Mouse (Mus musculus) midbrain, postnatal 0 days (tissue): Measurements from ENCODE around the gene Bmper. TPM values are rescaled to one million over a fixed set of nuclear protein-coding genes. Genes with fewer than 3 reads are reported as not detected.
A peak's percentile ranks its signal among the peaks of the same experiment; 100 is the strongest.

Experiments
- ATAC-seq: fragments of 200-750 bp; cut with Nextera tagmentation; 2 replicates; pipeline ENCODE4 v1.8.0; 2017; ENCODE audit warnings: moderate number of reproducible peaks, mild to moderate bottlenecking, moderate TSS enrichment, moderate library complexity; ENCODE audit not compliant: low FRiP score
- DNase-seq: peaks from one replicate; pipeline ENCODE4 v3.0.0-alpha.2; 2015; ENCODE audit warnings: low spot score
- H3K27ac ChIP-seq: fragments of 300-500 bp; sonication (generic); 2 replicates; pipeline ENCODE4 v1.5.1; 2014; ENCODE audit warnings: low read depth, mild to moderate bottlenecking, low read length, mixed read lengths
- H3K27me3 ChIP-seq: fragments of 300-500 bp; sonication (generic); 2 replicates; pipeline ENCODE4 v1.6.1; 2014; ENCODE audit warnings: low read length, control low read depth, mixed read lengths; ENCODE audit not compliant: insufficient read depth
- H3K36me3 ChIP-seq: fragments of 300-500 bp; sonication (generic); 2 replicates; pipeline ENCODE4 v1.6.1; 2014; ENCODE audit warnings: low read length, control low read depth, mixed read lengths; ENCODE audit not compliant: insufficient read depth
- H3K4me1 ChIP-seq: fragments of 300-500 bp; sonication (generic); 2 replicates; pipeline ENCODE4 v1.6.1; 2014; ENCODE audit warnings: mild to moderate bottlenecking, control low read depth, antibody characterized with exemption, low read length, mixed read lengths; ENCODE audit not compliant: insufficient read depth
- H3K4me2 ChIP-seq: fragments of 300-500 bp; sonication (generic); 2 replicates; pipeline ENCODE4 v1.6.1; 2014; ENCODE audit warnings: low read depth, mild to moderate bottlenecking, low read length, mixed read lengths; ENCODE audit not compliant: poor library complexity, severe bottlenecking
- H3K4me3 ChIP-seq: fragments of 300-500 bp; sonication (generic); 2 replicates; pipeline ENCODE4 v1.5.1; 2014; ENCODE audit warnings: low read depth, mild to moderate bottlenecking, low read length, moderate library complexity
- H3K9ac ChIP-seq: fragments of 300-500 bp; sonication (generic); replicated peaks from 2 replicates; pipeline ENCODE4 v1.6.1; 2014; ENCODE audit warnings: mild to moderate bottlenecking, low read length, moderate library complexity, mixed read lengths; ENCODE audit not compliant: poor library complexity, severe bottlenecking
- H3K9me3 ChIP-seq: fragments of 300-500 bp; sonication (generic); 2 replicates; pipeline ENCODE4 v1.6.1; 2016; ENCODE audit warnings: low read length, control low read depth
- CTCF ChIP-seq: IDR thresholded peaks from 2 replicates; pipeline ENCODE4 v1.5.1; 2016; ENCODE audit warnings: antibody characterized with exemption, mild to moderate bottlenecking
- WGBS: fragments of 180-500 bp; shearing (Covaris S2); extraction: QIAGEN DNeasy Blood & Tissue Kit; methylation state at CpG from one replicate; pipeline ENCODE4 v1.1.7; 2014; 5-methylcytosine and 5-hydroxymethylcytosine counted together
- polyA plus RNA-seq: library from polyadenylated mRNA; unstranded; fragments of >200 nt; fragmentation: Nextera tagmentation; extraction: Ambion mirVana; gene quantifications from 2 replicates; pipeline ENCODE4 v1.2.1, GENCODE M21; 2015
- total RNA-seq: library from RNA; depleted of rRNA; stranded (reverse); fragments of >200 nt; gene quantifications from 2 replicates; pipeline ENCODE4 v1.2.3, GENCODE M21; 2014

The Bmper gene
- total and polyA plus RNA-seq, 2 experiments from 2014 or later = 6.3 to 9.2 TPM

DNA sequence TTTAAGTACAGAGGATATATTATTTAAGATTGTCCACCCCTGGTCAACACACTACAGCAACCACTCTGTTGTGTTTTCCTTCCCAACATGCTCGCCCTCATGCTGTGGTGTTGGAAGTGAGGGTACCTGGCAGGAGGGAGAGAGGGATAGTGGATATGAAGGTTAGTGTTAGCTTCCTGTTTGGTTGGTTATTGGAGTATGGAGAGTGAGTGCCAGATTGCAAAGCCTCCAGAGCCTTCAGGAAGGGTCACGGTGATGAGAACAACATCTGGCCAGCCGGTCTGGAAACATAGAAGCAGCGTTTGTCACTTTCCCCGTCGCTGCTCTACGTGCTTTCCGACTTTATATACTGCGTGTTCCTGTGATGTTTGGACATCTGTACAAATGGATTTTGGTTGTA lies 215.8 kb downstream of the Bmper start:
- H3K4me3 ChIP-seq = no peak overlapping the region
- 95% methylated on average over 9 of the region's 9 CpGs for WGBS
- no peak for ATAC-seq
- no peak for DNase-seq
- H3K4me1 ChIP-seq = no peaks in the 10 kb centered on the region
- H3K36me3 ChIP-seq = no peaks in the 10 kb centered on the region
- TF ChIP-seq CTCF = no peak
- no peaks in the 10 kb centered on the region for H3K27me3 ChIP-seq
- H3K4me2 ChIP-seq = no peak overlapping the region
- no peak overlapping the region for H3K9ac ChIP-seq
- H3K27ac ChIP-seq = no peak overlapping the region
- H3K9me3 ChIP-seq = no peaks in the 10 kb centered on the region

DNA sequence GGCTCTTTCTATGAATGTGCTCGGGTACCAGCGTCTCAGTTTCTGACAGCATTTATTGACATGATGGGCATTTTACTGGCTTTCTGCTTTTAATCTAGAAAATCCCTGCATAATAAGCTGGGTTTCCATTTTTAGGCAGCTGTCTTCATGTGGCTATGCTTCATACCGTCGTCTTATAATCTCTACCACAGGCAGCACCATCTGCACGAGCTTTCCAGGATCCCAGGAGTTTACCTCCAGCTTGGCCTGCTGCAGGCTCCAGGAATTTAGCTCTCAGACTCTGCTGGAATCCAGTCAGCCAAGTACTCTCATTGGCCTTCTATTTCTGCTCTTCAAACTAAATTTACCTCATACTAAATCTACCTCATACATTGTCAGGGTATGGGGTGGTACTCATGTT lies 219.3 kb downstream of the Bmper start:
- DNase-seq = no peak
- TF ChIP-seq CTCF = no peak
- H3K27ac ChIP-seq = no peak overlapping the region
- no peaks in the 10 kb centered on the region for H3K4me1 ChIP-seq
- 41% methylated on average over 5 of the region's 5 CpGs for WGBS
- H3K9ac ChIP-seq = no peak overlapping the region
- no peak overlapping the region for H3K4me2 ChIP-seq
- no peaks in the 10 kb centered on the region for H3K27me3 ChIP-seq
- no peak overlapping the region for H3K4me3 ChIP-seq
- no peaks in the 10 kb centered on the region for H3K9me3 ChIP-seq
- no peaks in the 10 kb centered on the region for H3K36me3 ChIP-seq
- ATAC-seq = no peak

DNA sequence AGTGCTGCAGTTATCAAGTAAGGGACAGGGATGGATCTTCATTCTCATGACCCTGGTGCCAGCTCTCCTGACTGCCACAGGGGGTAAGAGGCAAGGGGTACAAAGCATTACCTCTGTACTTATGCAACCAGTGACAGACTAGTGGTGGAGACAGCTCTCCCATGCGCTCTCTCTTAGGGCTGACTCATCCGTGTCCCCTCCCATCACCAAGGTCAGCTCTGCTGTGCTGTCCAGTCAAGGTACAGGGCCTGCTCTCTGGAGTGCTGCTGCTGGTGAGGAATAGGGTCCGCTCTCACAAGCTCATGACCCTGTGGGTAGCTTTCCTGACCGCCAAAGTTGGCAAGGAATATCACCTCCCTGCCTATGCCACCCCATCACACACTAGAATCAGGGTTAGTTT lies 222.1 kb downstream of the Bmper start:
- no peaks in the 10 kb centered on the region for H3K4me1 ChIP-seq
- H3K36me3 ChIP-seq = no peaks in the 10 kb centered on the region
- TF ChIP-seq CTCF = no peak
- DNase-seq = no peak
- WGBS = 94% methylated on average over 4 of the region's 4 CpGs
- no peaks in the 10 kb centered on the region for H3K9me3 ChIP-seq
- no peak overlapping the region for H3K4me3 ChIP-seq
- no peak overlapping the region for H3K4me2 ChIP-seq
- H3K27ac ChIP-seq = no peak overlapping the region
- H3K9ac ChIP-seq = no peak overlapping the region
- H3K27me3 ChIP-seq = no peaks in the 10 kb centered on the region
- ATAC-seq = peak; percentile 31; the same call in 1 of the 2 replicates

DNA sequence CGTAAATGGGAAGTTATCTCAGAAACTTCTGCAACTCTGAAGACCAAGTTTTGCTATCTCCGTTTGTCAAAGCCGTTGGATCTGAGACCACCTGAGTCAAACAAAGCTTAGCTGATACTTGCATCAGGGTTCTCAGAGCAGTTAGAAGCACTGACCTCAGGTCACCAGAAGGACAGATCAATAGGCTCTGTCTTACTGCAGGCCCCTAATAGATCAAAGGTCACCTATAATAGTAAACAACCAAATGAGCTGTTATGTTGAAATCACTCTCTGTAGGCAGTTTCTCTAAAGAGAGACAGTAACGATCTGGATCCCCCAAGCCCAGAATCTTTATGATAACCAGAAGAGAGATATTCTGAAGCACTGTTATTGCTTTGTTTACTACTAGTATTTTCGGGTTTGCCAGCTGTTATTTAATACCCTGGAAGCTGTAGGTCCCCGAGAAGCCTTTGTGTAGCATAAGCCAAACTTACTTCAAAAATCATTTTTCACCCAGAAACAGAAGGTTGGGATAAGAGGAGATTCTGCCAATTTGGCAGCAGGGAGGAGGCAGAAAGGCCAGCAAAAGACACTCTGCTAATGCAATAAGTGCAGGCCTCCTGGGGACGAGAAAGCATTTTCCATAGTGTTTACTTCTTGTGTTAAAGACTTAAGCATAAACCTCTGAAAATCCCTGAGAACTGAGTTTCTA lies 224.5 kb downstream of the Bmper start:
- H3K27ac ChIP-seq = no peak overlapping the region
- H3K4me1 ChIP-seq = no peaks in the 10 kb centered on the region
- 80% methylated on average over 7 of the region's 7 CpGs for WGBS
- no peaks in the 10 kb centered on the region for H3K36me3 ChIP-seq
- no peak overlapping the region for H3K4me2 ChIP-seq
- no peak overlapping the region for H3K4me3 ChIP-seq
- ATAC-seq (no peak), DNase-seq (no peak)
- no peaks in the 10 kb centered on the region for H3K9me3 ChIP-seq
- TF ChIP-seq CTCF = no peak
- H3K27me3 ChIP-seq = no peaks in the 10 kb centered on the region
- no peak overlapping the region for H3K9ac ChIP-seq

GRCm38 (mm10) chr9:23453309-23453708 lies 230.4 kb downstream of the Bmper start:
- Histone ChIP-seq H3K36me3 (no peaks in the 10 kb centered on the region), H3K4me3 (no peak overlapping the region), H3K27me3 (no peaks in the 10 kb centered on the region), H3K9ac (no peak overlapping the region), H3K9me3 (no peaks in the 10 kb centered on the region), H3K4me2 (no peak overlapping the region), H3K4me1 (no peaks in the 10 kb centered on the region), H3K27ac (no peak overlapping the region)
- ATAC-seq (no peak), DNase-seq (no peak)
- no peak for TF ChIP-seq CTCF
- WGBS = 61% methylated on average over 5 of the region's 5 CpGs

- Histone ChIP-seq H3K9me3 (no peaks in the 10 kb centered on the region), H3K36me3 (no peaks in the 10 kb centered on the region), H3K27me3 (no peaks in the 10 kb centered on the region), H3K9ac (no peak overlapping the region), H3K4me3 (no peak overlapping the region), H3K4me1 (no peaks in the 10 kb centered on the region), H3K27ac (no peak overlapping the region), H3K4me2 (no peak overlapping the region)
- 64% methylated on average over 3 of the region's 3 CpGs for WGBS
- no peak for TF ChIP-seq CTCF
- ATAC-seq = no peak
- no peak for DNase-seq
Observed at GRCm38 (mm10) chr9:23457186-23457585, 234.3 kb downstream of the Bmper start.
